Mouse (Mus musculus) spleen, adult 2 months (tissue): ENCODE results near the gene Dbx1. TPM values are rescaled to one million over a fixed set of nuclear protein-coding genes. Genes with fewer than 3 reads are reported as not detected.

Experiments
- DNase-seq, 2 experiments: peaks; one replicate each; pipeline versions ENCODE4 v3.0.0 to v3.0.0-alpha.2; 2012 to 2021; ENCODE audit warnings: low spot score in 2 of 2, low read depth in 1 of 2
- H3K27ac ChIP-seq: fragments of 200-500 bp; 2 replicates; pipeline ENCODE4 v1.5.1; 2012; ENCODE audit warnings: low read length, inconsistent platforms; ENCODE audit not compliant: insufficient read depth
- H3K27me3 ChIP-seq: fragments of 200-500 bp; 2 replicates; pipeline ENCODE4 v1.6.1; 2012; ENCODE audit warnings: mild to moderate bottlenecking, moderate library complexity, low read length, inconsistent platforms; ENCODE audit not compliant: control insufficient read depth, insufficient read depth
- H3K36me3 ChIP-seq: fragments of 200-500 bp; 2 replicates; pipeline ENCODE4 v1.6.1; 2012; ENCODE audit warnings: mild to moderate bottlenecking, low read length, inconsistent platforms; ENCODE audit not compliant: control insufficient read depth, insufficient read depth
- H3K4me1 ChIP-seq: fragments of 200-500 bp; 2 replicates; pipeline ENCODE4 v1.6.1; 2011; ENCODE audit warnings: inconsistent platforms; ENCODE audit not compliant: control insufficient read depth, insufficient read depth, insufficient read length
- H3K4me3 ChIP-seq: fragments of 200-500 bp; 2 replicates; pipeline ENCODE4 v1.5.1; 2011; ENCODE audit warnings: mild to moderate bottlenecking, inconsistent platforms; ENCODE audit not compliant: insufficient read depth, insufficient read length; ENCODE audit errors: extremely low read depth
- CTCF ChIP-seq: fragments of 200-500 bp; IDR thresholded peaks from 2 replicates; pipeline ENCODE4 v1.5.1; 2011; ENCODE audit warnings: mild to moderate bottlenecking, inconsistent platforms; ENCODE audit not compliant: insufficient read depth, insufficient read length, insufficient replicate concordance; ENCODE audit errors: extremely low read depth
- POLR2A ChIP-seq: fragments of 200-500 bp; IDR thresholded peaks from 2 replicates; pipeline ENCODE4 v1.6.1; 2011; ENCODE audit warnings: low read depth, low read length, inconsistent platforms
- WGBS: fragments of 180-500 bp; shearing (Covaris S2); methylation state at CpG from one replicate; pipeline ENCODE4 v1.1.7; 2018; 5-methylcytosine and 5-hydroxymethylcytosine counted together
- polyA plus RNA-seq: library from polyadenylated mRNA; depleted of rRNA; stranded (reverse); fragments of >200 nt; gene quantifications from 2 replicates; pipeline ENCODE4 v1.2.3, GENCODE M21; 2012

Dbx1 gene
- polyA plus RNA-seq, 1 experiment: not detected

GRCm38 (mm10) chr7:49601191-49601975 is 35.3 kb downstream of the Dbx1 start:
- H3K4me3 ChIP-seq: no peak overlapping the region
- H3K27ac ChIP-seq: peak overlapping the region; percentile 35
- WGBS: 8% methylated on average over 13 of the region's 13 CpGs
- H3K27me3 ChIP-seq: no peaks in the 10 kb centered on the region
- peaks cover 10% of the 10 kb centered on the region; the same call in 1 of the 2 replicates for H3K4me1 ChIP-seq
- no peaks in the 10 kb centered on the region for H3K36me3 ChIP-seq
- TF ChIP-seq POLR2A (no peak), CTCF (peak; percentile 78)
- DNase-seq: peak; percentile 54 to 59

DNA sequence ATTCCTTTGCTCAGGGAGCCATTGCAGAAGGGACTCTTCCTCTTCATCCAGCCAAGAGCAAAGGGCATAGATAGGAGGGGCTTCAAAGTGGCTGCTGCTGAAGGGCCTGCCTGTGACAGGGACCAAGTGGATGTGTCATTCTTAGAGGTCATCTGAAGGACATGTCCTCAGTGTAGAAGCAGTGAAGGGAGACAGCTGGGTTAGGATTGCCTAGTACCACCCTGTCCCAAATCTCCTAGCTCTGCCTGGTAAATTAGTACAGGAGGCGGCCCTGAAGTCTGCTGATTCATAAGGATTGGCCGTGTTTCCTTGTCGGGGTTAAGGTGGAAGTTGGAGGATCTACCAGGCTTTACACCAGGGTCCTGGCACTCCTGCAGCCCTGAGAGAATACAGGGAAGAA is 36.7 kb downstream of the Dbx1 start:
- Histone ChIP-seq H3K4me3 (no peak overlapping the region), H3K27ac (no peak overlapping the region), H3K36me3 (no peaks in the 10 kb centered on the region), H3K27me3 (no peaks in the 10 kb centered on the region), H3K4me1 (peaks cover 10% of the 10 kb centered on the region; the same call in 1 of the 2 replicates)
- WGBS: 87% methylated on average over 3 of the region's 3 CpGs
- no peak for TF ChIP-seq CTCF
- no peak for TF ChIP-seq POLR2A
- DNase-seq: no peak

- Histone ChIP-seq H3K27me3 (no peaks in the 10 kb centered on the region), H3K4me3 (no peak overlapping the region), H3K4me1 (peaks cover 10% of the 10 kb centered on the region; the same call in 1 of the 2 replicates), H3K36me3 (no peaks in the 10 kb centered on the region), H3K27ac (no peak overlapping the region)
- 90% methylated on average over 13 of the region's 13 CpGs for WGBS
- DNase-seq: no peak
- no peak for TF ChIP-seq POLR2A
- no peak for TF ChIP-seq CTCF
Observed at GRCm38 (mm10) chr7:49598225-49598624, 38.4 kb downstream of the Dbx1 start.

- no peak for DNase-seq
- H3K4me3 ChIP-seq: no peak overlapping the region
- TF ChIP-seq POLR2A: no peak
- H3K27me3 ChIP-seq: no peaks in the 10 kb centered on the region
- peaks cover 10% of the 10 kb centered on the region; the same call in 1 of the 2 replicates for H3K4me1 ChIP-seq
- no peak overlapping the region for H3K27ac ChIP-seq
- H3K36me3 ChIP-seq: no peaks in the 10 kb centered on the region
- 88% methylated on average over 3 of the region's 3 CpGs for WGBS
Observed at GRCm38 (mm10) chr7:49597776-49598175, 38.9 kb downstream of the Dbx1 start.

DNA sequence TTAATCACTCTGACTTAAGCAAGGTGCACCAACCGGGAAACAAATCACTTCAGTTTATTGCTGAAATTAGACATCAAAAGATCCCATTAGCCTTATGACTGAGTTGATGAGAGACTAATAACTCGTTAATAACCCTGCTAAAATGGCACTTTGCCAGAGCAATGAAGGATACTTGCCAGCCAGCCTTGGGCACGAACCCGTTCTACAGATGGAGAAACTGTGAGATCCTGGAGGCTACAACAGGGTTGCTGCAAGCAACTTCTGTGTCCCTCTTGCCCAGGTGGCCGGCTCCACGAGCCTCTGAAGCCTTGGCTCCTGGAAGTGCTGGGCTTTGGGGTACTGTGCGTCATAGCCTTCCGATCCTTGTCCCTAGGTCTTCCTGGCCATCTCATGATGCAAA is 47.0 kb downstream of the Dbx1 start:
- TF ChIP-seq POLR2A (no peak), CTCF (no peak)
- Histone ChIP-seq H3K4me3 (no peak overlapping the region), H3K4me1 (no peaks in the 10 kb centered on the region), H3K36me3 (no peaks in the 10 kb centered on the region), H3K27me3 (no peaks in the 10 kb centered on the region), H3K27ac (no peak overlapping the region)
- DNase-seq: no peak
- WGBS: 92% methylated on average over 8 of the region's 8 CpGs

DNA sequence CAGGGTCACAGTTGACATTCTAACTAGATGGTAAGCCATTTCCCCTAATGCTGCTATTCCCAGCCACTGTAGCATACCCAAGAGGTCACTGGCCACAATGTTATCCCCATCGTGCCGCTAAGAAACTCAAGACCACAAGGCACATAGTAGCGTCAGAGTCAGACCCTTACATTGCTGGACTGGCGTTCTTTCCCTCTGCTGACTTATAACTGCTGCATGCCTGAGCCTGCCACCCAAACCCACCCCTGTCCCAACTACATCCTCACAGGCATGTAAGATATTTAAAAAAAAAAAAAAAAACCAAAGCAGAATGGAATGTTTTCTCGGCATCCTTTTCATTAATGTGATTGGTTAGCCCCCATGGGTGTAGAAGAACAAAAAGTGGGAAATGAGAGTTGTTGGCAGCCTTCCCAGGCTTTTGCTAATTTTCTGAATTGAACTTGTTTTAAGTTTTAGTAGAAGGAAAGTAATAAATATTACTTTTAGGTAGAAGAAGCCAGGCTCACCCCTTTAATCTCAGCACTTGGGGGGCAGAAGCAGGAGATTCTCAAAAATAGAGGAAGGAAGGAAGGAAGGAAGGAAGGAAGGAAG is 50.0 kb downstream of the Dbx1 start:
- H3K27ac ChIP-seq: no peak overlapping the region
- 88% methylated on average over 5 of the region's 5 CpGs for WGBS
- no peak overlapping the region for H3K4me3 ChIP-seq

GRCm38 (mm10) chr7:49583176-49583575 is 53.5 kb downstream of the Dbx1 start:
- TF ChIP-seq POLR2A (no peak), CTCF (no peak)
- Histone ChIP-seq H3K27me3 (no peaks in the 10 kb centered on the region), H3K27ac (no peak overlapping the region), H3K4me3 (no peak overlapping the region), H3K36me3 (no peaks in the 10 kb centered on the region), H3K4me1 (no peaks in the 10 kb centered on the region)
- DNase-seq: no peak
- WGBS: 91% methylated on average over 6 of the region's 6 CpGs

More for the DNA sequence above, 50.0 kb downstream of the Dbx1 start:
- Histone ChIP-seq H3K36me3 (no peaks in the 10 kb centered on the region), H3K27me3 (no peaks in the 10 kb centered on the region), H3K4me1 (no peaks in the 10 kb centered on the region)
- no peak for DNase-seq
- no peak for TF ChIP-seq POLR2A
- no peak for TF ChIP-seq CTCF
